Mouse (Mus musculus): ENCODE results near the gene Ccser1. TPM values are rescaled to one million over a fixed set of nuclear protein-coding genes. Genes with fewer than 3 reads are reported as not detected.
A peak's percentile ranks its signal among the peaks of the same experiment; 100 is the strongest.

Gene Ccser1
- polyA plus RNA-seq, 1 experiment from 2014 or later, result 6.1 TPM

DNA sequence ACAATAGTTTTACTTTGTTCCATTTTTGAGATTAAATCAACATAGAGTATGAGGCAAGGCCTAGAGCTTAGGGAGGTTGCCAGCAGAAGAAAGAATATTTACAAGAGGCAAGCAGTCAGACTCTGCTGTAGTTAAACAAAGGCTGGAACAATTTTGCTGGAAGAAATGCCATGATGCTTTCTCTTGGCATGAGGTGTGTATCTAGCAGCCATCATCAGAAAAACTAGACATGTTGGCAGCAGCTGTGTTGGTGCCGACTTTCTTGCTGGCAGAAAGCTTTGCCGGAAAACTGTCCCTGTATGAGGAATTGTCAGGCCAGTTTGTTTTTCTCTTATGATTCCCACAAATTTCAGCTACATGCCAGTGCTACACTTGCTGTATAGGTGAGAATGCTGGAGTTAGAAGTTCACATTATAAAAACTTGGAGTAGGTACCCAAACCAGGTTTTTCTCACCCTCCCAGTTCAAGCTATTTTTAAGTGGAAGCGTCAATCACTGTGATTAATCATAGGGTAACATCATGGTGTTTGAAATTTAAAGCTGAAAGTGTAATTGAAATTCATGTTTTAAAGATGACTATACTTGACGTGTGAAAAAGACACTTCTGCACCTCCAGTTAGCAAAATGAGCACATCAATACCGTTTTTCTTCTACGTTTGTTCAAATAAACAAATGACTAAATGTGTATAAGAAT is 1016.5 kb downstream of the Ccser1 start:
- Histone ChIP-seq H3K27me3 (replicated peaks; ENCODE audit: control insufficient read depth, insufficient read depth, low read length) (no peaks in the 10 kb centered on the region), H3K4me2 (ENCODE audit: low read depth, low read length) (no peak overlapping the region), H3K36me3 (ENCODE audit: control insufficient read depth, insufficient read depth, low read length) (no peaks in the 10 kb centered on the region), H3K27ac (replicated peaks; ENCODE audit: low read depth, low read length) (no peak overlapping the region), H3K4me1 (ENCODE audit: control insufficient read depth, insufficient read depth, low read length) (no peaks in the 10 kb centered on the region), H3K9me3 (ENCODE audit: control insufficient read depth, low read length) (no peaks in the 10 kb centered on the region), H3K4me3 (ENCODE audit: low read depth, low read length) (no peak overlapping the region), H3K9ac (ENCODE audit: low read depth, low read length) (no peak overlapping the region)
- DNase-seq (ENCODE audit: low spot score) (no peak), ATAC-seq (ENCODE audit: low read depth) (no peak)
- WGBS, result 81% methylated on average over 6 of the region's 6 CpGs

DNA sequence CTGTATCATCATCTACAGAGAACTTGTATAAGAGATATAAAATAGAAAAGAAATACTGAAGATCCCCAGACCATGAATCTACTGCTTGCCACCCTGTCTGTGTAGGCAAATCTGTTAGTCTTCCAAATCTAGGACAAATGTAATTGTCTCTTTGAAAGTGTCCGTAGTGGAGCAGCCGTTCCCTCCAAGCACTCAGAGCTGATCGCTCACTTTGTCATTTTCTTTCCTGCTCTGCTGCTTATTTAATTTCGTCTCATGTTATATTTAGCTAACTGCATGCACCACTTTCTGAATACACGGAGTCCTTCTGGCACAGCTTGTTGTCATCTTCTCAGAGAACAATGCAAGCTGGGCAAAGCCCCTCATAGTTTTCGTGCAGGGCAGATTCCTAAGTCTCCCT is 1018.6 kb downstream of the Ccser1 start:
- DNase-seq (ENCODE audit: low spot score), result no peak
- Histone ChIP-seq H3K36me3 (ENCODE audit: control insufficient read depth, insufficient read depth, low read length) (no peaks in the 10 kb centered on the region), H3K4me3 (ENCODE audit: low read depth, low read length) (no peak overlapping the region), H3K9me3 (ENCODE audit: control insufficient read depth, low read length) (no peaks in the 10 kb centered on the region), H3K27me3 (replicated peaks; ENCODE audit: control insufficient read depth, insufficient read depth, low read length) (no peaks in the 10 kb centered on the region), H3K9ac (ENCODE audit: low read depth, low read length) (no peak overlapping the region), H3K4me1 (ENCODE audit: control insufficient read depth, insufficient read depth, low read length) (no peaks in the 10 kb centered on the region), H3K27ac (replicated peaks; ENCODE audit: low read depth, low read length) (no peak overlapping the region), H3K4me2 (ENCODE audit: low read depth, low read length) (no peak overlapping the region)
- 64% methylated on average over 6 of the region's 6 CpGs for WGBS
- ATAC-seq (ENCODE audit: low read depth), result no peak

- WGBS, result 42% methylated on average over 2 of the region's 2 CpGs
- Histone ChIP-seq H3K9ac (ENCODE audit: low read depth, low read length) (no peak overlapping the region), H3K4me2 (ENCODE audit: low read depth, low read length) (no peak overlapping the region), H3K9me3 (ENCODE audit: control insufficient read depth, low read length) (no peaks in the 10 kb centered on the region), H3K4me1 (ENCODE audit: control insufficient read depth, insufficient read depth, low read length) (no peaks in the 10 kb centered on the region), H3K27me3 (replicated peaks; ENCODE audit: control insufficient read depth, insufficient read depth, low read length) (no peaks in the 10 kb centered on the region), H3K36me3 (ENCODE audit: control insufficient read depth, insufficient read depth, low read length) (no peaks in the 10 kb centered on the region), H3K4me3 (ENCODE audit: low read depth, low read length) (no peak overlapping the region), H3K27ac (replicated peaks; ENCODE audit: low read depth, low read length) (no peak overlapping the region)
- ATAC-seq (ENCODE audit: low read depth) (no peak), DNase-seq (ENCODE audit: low spot score) (no peak)
Measured at GRCm38 (mm10) chr6:62205013-62205412, 1024.9 kb downstream of the Ccser1 start.

GRCm38 (mm10) chr6:62221856-62222255 is 1041.7 kb downstream of the Ccser1 start:
- DNase-seq (ENCODE audit: low spot score) (no peak), ATAC-seq (ENCODE audit: low read depth) (no peak)
- H3K36me3 ChIP-seq (ENCODE audit: control insufficient read depth, insufficient read depth, low read length), result no peaks in the 10 kb centered on the region
- WGBS, result 43% methylated on average over 1 of the region's 1 CpGs
- H3K9ac ChIP-seq (ENCODE audit: low read depth, low read length), result no peak overlapping the region
- H3K4me3 ChIP-seq (ENCODE audit: low read depth, low read length), result no peak overlapping the region
- H3K27me3 ChIP-seq (replicated peaks; ENCODE audit: control insufficient read depth, insufficient read depth, low read length), result no peaks in the 10 kb centered on the region
- H3K4me1 ChIP-seq (ENCODE audit: control insufficient read depth, insufficient read depth, low read length), result no peaks in the 10 kb centered on the region
- no peaks in the 10 kb centered on the region for H3K9me3 ChIP-seq (ENCODE audit: control insufficient read depth, low read length)
- H3K4me2 ChIP-seq (ENCODE audit: low read depth, low read length), result no peak overlapping the region
- H3K27ac ChIP-seq (replicated peaks; ENCODE audit: low read depth, low read length), result no peak overlapping the region

DNA sequence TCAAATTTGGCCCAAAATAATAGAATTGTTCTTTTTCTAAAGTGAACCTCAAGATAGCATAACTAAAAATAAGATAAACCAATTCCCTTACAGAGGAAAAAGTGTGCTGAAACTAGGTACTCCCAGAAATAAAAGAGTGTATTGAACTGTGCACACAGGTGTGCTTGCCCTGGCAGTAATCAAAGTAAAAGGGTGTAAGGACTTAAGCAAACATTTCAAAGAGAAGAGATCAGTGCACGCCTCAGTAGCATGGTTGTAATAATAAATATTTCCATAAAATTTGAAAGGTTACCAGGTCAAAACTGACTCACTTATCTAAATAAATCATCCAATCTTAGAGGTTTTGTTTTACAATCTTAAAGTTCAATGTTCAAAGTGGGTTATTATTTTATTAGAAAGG is 1083.8 kb downstream of the Ccser1 start:
- ATAC-seq (ENCODE audit: low read depth), result no peak
- WGBS, result 46% methylated on average over 1 of the region's 1 CpGs

GRCm38 (mm10) chr6:62264525-62264924 is 1084.4 kb downstream of the Ccser1 start:
- no peaks in the 10 kb centered on the region for H3K36me3 ChIP-seq (ENCODE audit: control insufficient read depth, insufficient read depth, low read length)
- H3K9me3 ChIP-seq (ENCODE audit: control insufficient read depth, low read length), result no peaks in the 10 kb centered on the region
- no peak overlapping the region for H3K4me3 ChIP-seq (ENCODE audit: low read depth, low read length)
- no peak overlapping the region for H3K4me2 ChIP-seq (ENCODE audit: low read depth, low read length)
- DNase-seq (ENCODE audit: low spot score) (no peak), ATAC-seq (ENCODE audit: low read depth) (no peak)
- WGBS, result 81% methylated on average over 1 of the region's 1 CpGs
- no peaks in the 10 kb centered on the region for H3K27me3 ChIP-seq (replicated peaks; ENCODE audit: control insufficient read depth, insufficient read depth, low read length)
- H3K9ac ChIP-seq (ENCODE audit: low read depth, low read length), result no peak overlapping the region
- no peak overlapping the region for H3K27ac ChIP-seq (replicated peaks; ENCODE audit: low read depth, low read length)
- H3K4me1 ChIP-seq (ENCODE audit: control insufficient read depth, insufficient read depth, low read length), result no peaks in the 10 kb centered on the region

More for the DNA sequence above, 1083.8 kb downstream of the Ccser1 start:
- no peak overlapping the region for H3K9ac ChIP-seq (ENCODE audit: low read depth, low read length)
- H3K4me2 ChIP-seq (ENCODE audit: low read depth, low read length), result no peak overlapping the region
- H3K27ac ChIP-seq (replicated peaks; ENCODE audit: low read depth, low read length), result no peak overlapping the region
- no peaks in the 10 kb centered on the region for H3K9me3 ChIP-seq (ENCODE audit: control insufficient read depth, low read length)
- H3K27me3 ChIP-seq (replicated peaks; ENCODE audit: control insufficient read depth, insufficient read depth, low read length), result no peaks in the 10 kb centered on the region
- no peak overlapping the region for H3K4me3 ChIP-seq (ENCODE audit: low read depth, low read length)
- H3K4me1 ChIP-seq (ENCODE audit: control insufficient read depth, insufficient read depth, low read length), result no peaks in the 10 kb centered on the region
- no peak for DNase-seq (ENCODE audit: low spot score)
- no peaks in the 10 kb centered on the region for H3K36me3 ChIP-seq (ENCODE audit: control insufficient read depth, insufficient read depth, low read length)

DNA sequence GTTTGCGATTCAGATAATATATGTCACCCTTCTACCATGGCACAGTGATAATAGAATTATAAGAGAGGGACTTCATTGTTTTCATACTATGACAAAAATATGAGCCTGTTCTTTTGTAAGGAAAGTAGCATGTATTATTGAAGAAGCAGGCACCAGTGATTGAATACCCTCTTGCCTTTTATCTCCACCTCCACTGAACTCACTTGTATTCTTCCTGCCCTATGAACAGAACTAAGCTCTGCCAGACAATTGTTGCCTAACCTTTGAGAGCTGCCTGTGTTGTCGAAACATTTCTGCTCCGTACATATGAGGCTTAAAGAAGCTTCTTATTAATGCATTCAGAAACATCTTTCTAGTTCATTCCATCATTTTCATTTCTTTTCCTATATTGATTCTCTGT is 1101.1 kb downstream of the Ccser1 start:
- no peak for ATAC-seq (ENCODE audit: low read depth)
- no peak overlapping the region for H3K4me3 ChIP-seq (ENCODE audit: low read depth, low read length)
- no peaks in the 10 kb centered on the region for H3K27me3 ChIP-seq (replicated peaks; ENCODE audit: control insufficient read depth, insufficient read depth, low read length)
- H3K9ac ChIP-seq (ENCODE audit: low read depth, low read length), result no peak overlapping the region
- H3K4me1 ChIP-seq (ENCODE audit: control insufficient read depth, insufficient read depth, low read length), result no peaks in the 10 kb centered on the region
- 89% methylated on average over 3 of the region's 3 CpGs for WGBS
- H3K27ac ChIP-seq (replicated peaks; ENCODE audit: low read depth, low read length), result no peak overlapping the region
- H3K4me2 ChIP-seq (ENCODE audit: low read depth, low read length), result no peak overlapping the region
- H3K36me3 ChIP-seq (ENCODE audit: control insufficient read depth, insufficient read depth, low read length), result no peaks in the 10 kb centered on the region
- DNase-seq (ENCODE audit: low spot score), result no peak
- H3K9me3 ChIP-seq (ENCODE audit: control insufficient read depth, low read length), result no peaks in the 10 kb centered on the region

GRCm38 (mm10) chr6:62301576-62302312 is 1121.6 kb downstream of the Ccser1 start:
- Histone ChIP-seq H3K4me3 (ENCODE audit: low read depth, low read length) (no peak overlapping the region), H3K27ac (replicated peaks; ENCODE audit: low read depth, low read length) (no peak overlapping the region), H3K4me2 (ENCODE audit: low read depth, low read length) (no peak overlapping the region), H3K4me1 (ENCODE audit: control insufficient read depth, insufficient read depth, low read length) (no peaks in the 10 kb centered on the region), H3K27me3 (replicated peaks; ENCODE audit: control insufficient read depth, insufficient read depth, low read length) (no peaks in the 10 kb centered on the region), H3K36me3 (ENCODE audit: control insufficient read depth, insufficient read depth, low read length) (no peaks in the 10 kb centered on the region), H3K9me3 (ENCODE audit: control insufficient read depth, low read length) (no peaks in the 10 kb centered on the region), H3K9ac (ENCODE audit: low read depth, low read length) (no peak overlapping the region)
- 65% methylated on average over 6 of the region's 6 CpGs for WGBS
- ATAC-seq (ENCODE audit: low read depth) (no peak), DNase-seq (ENCODE audit: low spot score) (no peak)

DNA sequence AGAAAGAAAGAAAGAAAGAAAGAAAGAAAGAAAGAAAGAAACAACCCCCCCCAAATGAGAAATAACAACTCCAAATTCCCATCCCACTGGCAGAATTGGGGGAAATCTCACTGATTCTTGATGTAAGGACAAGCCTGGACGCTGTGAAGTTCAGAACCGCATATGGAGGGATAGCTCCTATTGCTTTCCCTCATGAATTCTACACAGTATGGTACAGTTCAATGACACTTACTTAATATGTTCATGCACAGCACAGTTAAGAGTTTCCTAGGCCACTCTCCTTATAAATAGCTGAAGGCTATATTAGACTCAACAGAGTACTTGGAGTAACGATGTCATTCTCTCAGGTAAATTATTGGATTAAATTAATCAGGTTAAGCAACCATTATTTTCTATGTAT is 1138.5 kb downstream of the Ccser1 start:
- no peaks in the 10 kb centered on the region for H3K36me3 ChIP-seq (ENCODE audit: control insufficient read depth, insufficient read depth, low read length)
- WGBS, result 76% methylated on average over 3 of the region's 3 CpGs
- peak; percentile 13 for DNase-seq (ENCODE audit: low spot score)
- no peaks in the 10 kb centered on the region for H3K4me1 ChIP-seq (ENCODE audit: control insufficient read depth, insufficient read depth, low read length)
- no peak overlapping the region for H3K4me3 ChIP-seq (ENCODE audit: low read depth, low read length)
- ATAC-seq (ENCODE audit: low read depth), result no peak
- H3K27ac ChIP-seq (replicated peaks; ENCODE audit: low read depth, low read length), result no peak overlapping the region
- H3K9me3 ChIP-seq (ENCODE audit: control insufficient read depth, low read length), result no peaks in the 10 kb centered on the region
- H3K9ac ChIP-seq (ENCODE audit: low read depth, low read length), result no peak overlapping the region
- no peak overlapping the region for H3K4me2 ChIP-seq (ENCODE audit: low read depth, low read length)
- no peaks in the 10 kb centered on the region for H3K27me3 ChIP-seq (replicated peaks; ENCODE audit: control insufficient read depth, insufficient read depth, low read length)
